Mouse (Mus musculus) mouse embryonic stem cell (cell line): ENCODE measurements around the gene Rdh7.
"Not testable (repeated sequence)": the region's sequence is repeated elsewhere in the genome, so short reads cannot be mapped to it uniquely, and the experiment has no call there.

Source experiments
- in situ Hi-C, 2 experiments: fragments of 300-500 bp; cut with MboI; formaldehyde crosslinking; loops; 1 replicate in 1 of 2; 3 replicates in 1 of 2; pipeline ENCODE4 v1.14.3; 2019 to 2020; ENCODE audit warnings: low sequenced_read_pairs in 2 of 2, low pct_unique_long_range_greater_than_20kb in 1 of 2, mixed read lengths in 1 of 2; ENCODE audit not compliant: unreplicated experiment in 1 of 2

Gene Rdh7

DNA sequence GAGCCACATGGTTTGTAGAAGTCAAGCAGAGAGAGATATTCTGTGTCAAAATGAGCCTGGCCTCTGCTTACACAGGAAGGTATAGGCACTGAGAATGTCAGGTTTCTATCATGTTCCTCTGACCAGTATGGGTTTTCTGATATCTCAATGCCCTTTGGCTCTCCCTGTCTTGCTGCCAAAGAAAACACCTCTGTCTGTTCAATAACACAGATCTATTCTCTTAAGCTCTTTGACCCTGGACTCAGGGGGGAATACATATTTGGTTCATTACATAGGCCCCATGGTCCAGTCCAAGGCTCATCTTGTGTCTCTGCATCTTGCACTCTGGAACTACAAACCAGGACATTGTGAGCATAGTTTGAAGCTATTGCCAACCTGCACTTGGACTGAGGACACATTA lies at the start of gene Rdh7:
Gene Rdh7, minus strand, starts transcription at position 213 of the 400 bp plus-strand sequence.
- in situ Hi-C loops = no loop called here

DNA sequence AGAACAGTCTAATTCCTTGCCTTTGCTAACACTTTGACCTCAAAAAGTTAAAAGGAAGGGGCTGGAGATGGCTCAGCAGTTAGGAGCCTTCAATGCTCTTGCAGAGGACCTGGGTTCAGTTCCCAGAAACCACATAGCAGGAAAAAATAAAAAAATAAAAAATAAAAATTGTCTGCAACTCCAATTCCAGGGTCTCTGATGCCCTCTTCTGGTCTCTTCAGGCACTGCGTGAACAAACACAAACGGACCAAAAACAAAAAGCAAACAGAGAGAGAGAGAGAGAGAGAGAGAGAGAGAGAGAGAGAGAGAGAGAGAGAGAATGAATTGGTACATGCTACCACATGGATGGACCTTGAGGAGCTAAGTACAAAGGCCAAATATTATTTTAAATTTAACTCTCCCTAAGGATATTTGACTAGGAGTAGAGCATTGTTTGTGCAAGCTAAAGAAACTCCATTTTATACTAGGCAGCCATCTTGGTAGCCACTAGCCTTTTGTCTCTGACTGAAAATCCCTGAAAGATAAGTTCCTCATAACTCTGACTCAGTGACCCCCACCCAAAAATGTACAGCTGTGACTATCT lies 48.9 kb upstream of the Rdh7 start:
- in situ Hi-C loops = loop anchor here in 1 of 2 experiments (5.0 to 10.0 kb wide), 2 partner anchors 195 to 293 kb away; partner anchors contain the start of gene Stat6

DNA sequence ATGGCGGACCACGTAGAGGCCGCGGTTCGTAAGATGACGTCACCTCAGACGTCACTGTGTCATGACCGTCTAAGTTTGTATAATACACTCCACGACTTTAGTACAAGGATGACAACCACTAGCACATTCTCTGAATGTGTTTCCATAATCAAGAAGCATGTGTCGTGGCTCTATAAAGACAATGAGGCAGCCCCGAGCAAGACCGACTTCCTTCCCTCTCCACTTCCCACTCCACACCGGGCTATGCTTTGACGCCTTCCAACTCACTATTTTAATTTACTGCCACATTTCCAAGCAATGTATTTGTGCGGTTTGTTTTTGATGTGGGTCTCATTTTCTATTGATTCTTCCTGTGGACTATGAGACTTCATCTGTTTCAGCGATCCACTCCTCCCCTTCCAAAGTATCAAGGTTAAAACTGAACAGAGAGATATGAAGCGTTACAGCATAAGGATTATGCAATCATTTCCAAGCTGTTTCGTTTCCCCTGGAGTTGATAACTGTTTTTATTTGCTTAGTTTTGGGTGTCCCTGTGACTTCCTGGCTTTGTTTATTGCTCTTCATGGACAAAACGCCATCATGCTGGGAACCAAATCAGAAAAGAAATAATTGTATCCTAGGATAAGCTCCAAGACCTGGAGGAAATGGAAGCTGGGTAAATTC lies 48.3 kb upstream of the Rdh7 start:
- in situ Hi-C loops = loop anchor here in 1 of 2 experiments (5.0 to 10.0 kb wide), 2 partner anchors 195 to 292 kb away; partner anchors contain the start of gene Stat6

DNA sequence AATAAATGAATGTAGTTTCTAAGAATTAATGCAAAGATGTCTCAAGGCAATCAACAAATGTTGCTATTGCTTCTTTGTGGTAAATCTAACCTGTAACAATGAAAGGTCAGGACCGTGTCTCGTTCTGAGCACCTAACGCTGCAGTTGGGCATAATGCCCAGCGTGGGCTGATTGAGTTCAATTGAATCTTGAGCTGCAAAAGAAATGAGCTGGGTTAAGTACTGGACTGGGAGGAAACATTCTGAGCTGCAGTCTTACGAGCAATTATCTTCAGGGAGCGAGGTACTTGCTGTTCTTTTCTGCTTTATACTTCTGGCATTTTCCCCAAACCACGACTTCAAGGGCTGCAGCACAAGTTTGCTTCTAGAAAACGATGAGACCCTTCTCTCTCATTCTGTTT lies 47.7 kb upstream of the Rdh7 start:
- in situ Hi-C loops = loop anchor here in 1 of 2 experiments (5.0 to 10.0 kb wide), 2 partner anchors 194 to 291 kb away; partner anchors contain the start of gene Stat6

DNA sequence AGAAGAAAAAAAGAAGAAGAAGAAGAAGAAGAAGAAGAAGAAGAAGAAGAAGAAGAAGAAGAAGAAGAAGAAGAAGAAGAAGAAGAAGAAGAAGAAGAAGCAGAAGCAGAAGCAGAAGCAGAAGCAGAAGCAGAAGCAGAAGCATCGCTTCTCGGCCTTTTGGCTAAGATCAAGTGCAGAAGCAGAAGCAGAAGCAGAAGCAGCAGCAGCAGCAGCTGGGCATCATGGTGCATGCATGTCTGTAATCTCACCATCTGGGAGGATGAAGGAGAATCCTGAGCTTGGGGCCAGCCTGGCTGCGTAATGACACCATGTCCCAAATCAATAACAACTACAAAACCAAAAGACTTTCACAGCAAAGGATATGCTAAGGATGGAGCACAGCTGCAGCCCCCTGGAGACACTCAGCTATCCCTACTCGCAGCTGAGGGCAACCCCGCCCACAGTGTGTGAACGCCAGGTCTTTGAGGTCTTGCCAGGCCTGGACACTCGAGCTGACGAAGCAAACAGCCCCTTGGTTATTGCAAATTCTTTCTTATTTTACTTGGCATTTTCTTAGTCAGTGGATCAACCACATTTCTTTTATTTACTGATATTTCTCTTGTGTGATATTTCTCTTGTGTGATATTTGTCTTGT lies 43.8 kb upstream of the Rdh7 start:
- in situ Hi-C loops = loop anchor here in 1 of 2 experiments (10.0 kb wide), 1 partner anchor 288 kb away; the partner anchor contains the start of gene Stat6

DNA sequence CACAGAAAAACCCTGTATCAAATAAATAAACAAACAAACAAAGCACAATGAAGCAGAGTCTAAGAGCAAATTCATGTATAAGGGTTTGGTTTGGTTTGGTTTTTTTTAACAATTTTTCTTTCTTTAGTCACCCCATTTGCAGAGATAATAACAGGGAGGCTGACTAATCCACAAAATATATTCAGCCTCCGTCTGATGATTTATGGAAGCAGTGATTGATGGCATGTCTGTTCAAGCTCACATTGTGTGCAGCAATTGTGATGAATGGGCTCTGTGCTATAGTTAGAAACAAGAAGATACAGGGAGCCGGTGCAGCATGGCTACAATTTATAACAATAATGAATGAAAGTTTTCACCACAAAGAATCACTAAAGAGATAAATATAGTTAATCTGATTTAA lies 39.1 kb upstream of the Rdh7 start:
- in situ Hi-C loops = no loop called here

DNA sequence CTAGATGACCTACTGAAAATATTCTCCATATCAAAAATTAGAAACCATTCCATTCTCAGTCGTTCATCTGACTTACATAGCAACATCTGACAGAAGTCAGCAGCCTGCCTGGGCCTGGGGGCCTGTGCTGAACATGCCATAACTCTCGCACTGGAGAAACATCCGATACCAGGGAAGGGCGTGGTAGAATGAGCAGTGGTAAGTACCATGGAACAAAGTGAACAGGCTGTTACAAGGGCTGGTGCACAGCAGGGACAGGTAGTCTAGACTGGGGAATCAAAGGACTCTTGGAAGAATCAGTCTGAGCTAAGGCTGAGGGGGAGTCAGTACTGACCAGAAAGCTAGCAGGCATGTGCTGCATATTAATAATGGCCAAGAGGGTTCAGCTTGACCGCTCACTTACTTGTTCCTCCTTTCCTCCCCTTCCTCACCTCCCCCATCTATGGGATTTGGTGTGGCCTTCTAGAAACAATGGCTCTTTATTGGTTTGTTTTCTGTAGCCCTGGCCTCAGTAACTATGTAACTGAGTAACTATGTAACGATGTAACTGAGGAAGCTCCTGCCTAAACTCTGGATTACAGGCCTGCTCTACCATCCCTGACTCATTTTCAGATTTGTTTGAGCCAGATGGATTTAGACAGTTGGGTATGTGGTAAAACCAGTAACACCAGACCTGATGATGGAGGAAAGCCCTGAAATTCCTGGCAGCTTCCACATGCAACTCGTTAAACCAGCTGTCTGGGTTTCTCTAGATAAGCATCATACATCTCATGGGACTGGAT lies 36.2 kb upstream of the Rdh7 start:
- in situ Hi-C loops = no loop called here

DNA sequence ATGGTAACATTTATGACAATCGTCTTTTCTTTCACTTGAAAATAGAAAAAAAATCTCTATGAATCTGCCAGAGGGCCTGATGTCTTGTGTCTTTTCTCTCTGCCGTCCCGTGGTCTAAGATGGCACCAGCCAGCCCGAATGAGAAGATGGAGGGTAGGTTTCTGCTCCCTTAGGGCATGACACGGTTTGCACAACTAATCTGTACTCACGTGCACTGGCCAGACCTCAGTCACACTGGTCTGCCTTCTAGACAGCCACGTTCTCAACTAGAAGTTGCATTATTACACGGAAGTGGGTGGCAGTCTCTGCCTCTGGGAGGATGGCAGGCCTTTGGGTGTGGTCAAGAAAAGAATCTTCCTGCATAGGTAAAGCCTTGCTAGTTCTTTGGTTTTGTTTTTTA lies 34.4 kb upstream of the Rdh7 start:
- in situ Hi-C loops = no loop called here

DNA sequence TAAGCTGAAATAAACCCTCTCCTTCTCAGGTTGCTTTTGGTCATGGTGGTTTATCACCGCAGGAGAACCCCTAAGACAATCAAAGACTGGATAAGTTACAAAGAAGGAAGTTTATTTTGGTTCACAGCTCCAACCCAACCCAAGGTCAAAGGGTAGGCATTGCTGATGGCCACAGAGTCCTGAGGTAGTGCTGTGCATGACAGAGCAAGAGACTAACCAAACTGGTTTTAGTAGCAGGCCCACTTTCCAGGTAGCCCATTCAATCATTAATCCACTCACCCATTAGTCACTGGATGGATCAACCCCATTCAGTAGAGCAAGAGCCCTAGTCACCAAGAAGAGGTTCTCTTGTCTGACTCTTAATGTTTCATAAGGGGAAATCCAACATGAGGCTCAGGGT lies 33.6 kb upstream of the Rdh7 start:
- in situ Hi-C loops = no loop called here

DNA sequence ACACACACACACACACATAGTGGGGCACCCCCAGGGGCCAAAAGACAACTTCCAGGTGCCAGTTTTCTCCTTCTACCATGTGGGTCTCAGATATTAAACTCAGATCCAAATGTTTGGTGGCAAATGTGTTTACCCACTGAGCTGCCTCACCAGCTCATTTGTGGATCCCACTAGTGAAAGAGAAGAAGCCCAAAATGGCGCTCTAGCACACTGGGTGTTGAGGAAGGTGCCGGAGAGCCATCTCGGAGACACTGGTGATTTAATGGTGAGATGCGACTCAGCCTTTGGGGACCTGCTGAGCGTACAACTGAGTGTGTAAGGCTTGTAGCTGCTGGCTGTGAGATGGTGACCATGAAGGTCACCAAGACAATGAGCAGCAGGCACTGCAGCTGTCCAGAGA lies 29.0 kb upstream of the Rdh7 start:
- in situ Hi-C loops = no loop called here

DNA sequence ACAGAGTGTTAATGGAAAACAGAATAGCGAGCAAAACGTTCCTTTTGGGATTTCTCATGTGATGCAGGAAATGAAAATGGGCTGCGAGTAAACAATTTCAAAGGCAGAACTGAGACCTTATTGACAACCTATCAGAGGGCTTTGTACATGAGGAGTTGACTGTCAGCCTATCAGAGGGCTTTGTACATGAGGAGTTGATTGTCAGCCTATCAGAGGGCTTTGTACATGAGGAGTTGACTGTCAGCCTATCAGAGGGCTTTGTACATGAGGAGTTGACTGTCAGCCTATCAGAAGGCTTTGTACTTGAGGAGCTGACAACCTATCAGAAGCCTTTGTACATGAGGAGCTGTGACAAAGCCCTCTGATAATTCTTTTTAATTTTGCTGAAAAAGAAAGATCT lies 28.6 kb upstream of the Rdh7 start:
- in situ Hi-C loops = not testable (repeated sequence)

DNA sequence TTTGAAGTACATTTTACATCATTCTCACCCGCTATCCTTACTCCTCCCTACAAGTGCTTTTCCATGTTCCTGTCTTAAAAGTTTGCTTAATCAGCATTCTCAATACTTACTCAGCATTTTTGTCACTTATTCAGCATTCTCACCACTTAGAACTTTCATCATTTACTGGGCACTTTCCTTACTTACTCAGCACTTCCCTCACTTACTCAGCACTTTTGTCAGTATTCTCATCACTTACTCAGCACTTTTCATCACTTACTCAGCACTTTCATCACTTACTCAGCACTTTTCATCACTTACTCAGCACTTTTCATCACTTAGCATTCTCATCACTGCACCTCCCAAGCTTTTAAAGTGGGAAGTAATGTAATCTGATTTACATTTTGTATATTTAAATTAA lies 27.0 kb upstream of the Rdh7 start:
- in situ Hi-C loops = no loop called here

DNA sequence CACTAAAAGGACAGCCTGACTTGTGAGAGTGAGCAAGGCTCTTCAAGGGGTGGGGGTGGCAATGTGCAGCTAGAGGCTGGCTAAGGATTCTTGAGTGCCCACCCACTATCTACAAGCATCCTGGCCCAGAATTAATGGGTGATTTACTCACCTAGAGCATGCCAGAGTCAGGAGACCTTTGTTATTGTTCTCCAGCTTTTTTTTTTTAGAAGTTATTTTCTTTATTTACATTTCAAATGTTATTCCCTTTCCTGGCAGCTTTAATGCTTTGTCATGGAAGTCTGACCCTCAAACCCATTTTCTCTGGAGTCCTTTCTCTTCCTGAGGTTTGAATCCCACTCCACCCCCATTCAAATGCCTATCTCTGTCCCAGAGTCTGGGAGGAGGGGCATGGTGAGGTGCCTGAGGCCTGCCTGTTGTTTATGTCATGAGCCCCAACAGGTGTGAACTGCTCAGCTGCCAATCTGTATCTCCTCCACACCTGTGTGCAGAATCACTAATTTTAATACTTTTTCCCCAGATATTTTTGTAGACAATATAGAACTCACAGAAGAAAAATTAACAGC lies 18.9 kb upstream of the Rdh7 start:
- in situ Hi-C loops = no loop called here

DNA sequence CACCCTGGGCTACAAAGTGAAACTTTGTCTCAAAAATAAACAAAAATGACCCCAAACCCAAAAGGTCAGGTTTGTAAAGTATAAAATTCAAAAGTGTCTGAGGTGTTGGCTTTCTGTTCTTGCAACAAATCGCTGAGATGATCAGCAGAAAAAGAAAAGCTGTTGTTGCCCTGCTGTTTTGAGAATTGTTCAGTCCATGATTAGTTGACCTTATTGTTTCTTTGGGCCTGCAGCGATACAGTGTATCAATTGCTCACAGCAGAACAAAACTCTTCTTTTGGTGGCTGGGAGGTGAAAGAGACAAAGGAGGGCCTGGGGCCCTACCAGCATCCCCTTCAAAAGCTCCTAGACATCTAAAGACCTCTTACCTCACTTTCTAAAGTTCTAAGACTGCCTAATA lies 17.5 kb upstream of the Rdh7 start:
- in situ Hi-C loops = no loop called here

DNA sequence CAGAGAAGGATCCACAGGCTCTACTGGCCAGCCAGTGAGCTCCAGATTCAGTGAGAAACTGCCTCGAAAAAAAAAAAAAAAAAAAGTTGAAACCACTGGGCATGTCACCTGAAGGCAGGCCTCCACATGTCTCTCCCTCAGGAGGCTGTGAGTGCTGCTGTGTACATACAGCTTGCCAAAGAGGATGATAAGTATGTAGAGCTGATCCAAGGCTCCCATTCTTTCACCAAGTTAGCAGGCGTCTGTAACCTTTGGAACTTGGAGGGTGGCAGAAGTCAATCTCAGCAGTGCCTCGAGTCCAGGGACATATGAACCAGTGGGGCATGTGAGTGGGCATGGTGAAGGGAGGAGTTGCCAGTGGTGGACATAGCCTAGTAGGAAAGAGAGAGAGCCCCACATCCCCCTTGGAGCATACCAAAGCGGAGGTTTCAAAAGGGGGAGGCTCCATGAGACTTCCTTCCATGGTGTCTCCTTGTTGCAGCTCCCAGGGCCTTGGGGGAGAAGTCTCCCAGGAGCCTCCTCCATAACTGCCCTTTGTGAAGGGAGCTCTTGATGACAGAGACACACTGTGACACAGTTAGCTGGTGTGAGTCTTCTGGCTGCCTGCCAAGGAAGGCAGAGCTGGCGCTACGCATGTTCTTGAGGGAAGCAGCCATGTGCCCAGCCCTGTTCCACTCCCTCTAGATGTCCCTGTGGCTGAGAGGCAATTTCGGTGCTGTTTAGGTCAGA lies 16.3 kb upstream of the Rdh7 start:
- in situ Hi-C loops = no loop called here

DNA sequence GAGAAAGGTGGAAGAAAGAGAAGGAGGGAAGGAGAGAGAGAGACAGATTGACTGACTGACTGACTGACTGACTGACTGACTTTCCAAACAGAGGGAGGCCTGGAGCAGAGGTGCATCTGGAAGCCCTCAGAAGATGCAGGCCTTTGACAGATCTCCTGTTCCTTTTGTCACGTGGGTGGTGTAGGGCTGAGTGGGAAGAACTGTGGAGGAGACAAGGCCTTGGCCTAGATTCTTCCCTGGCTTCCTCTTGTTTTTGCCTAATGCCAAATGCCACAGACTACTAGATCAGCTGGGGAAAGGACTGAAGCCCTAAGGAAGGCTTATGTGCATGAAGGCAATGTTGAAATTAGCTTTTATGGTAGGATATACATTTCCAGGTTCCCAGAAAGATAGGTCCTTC lies 14.5 kb upstream of the Rdh7 start:
- in situ Hi-C loops = no loop called here

DNA sequence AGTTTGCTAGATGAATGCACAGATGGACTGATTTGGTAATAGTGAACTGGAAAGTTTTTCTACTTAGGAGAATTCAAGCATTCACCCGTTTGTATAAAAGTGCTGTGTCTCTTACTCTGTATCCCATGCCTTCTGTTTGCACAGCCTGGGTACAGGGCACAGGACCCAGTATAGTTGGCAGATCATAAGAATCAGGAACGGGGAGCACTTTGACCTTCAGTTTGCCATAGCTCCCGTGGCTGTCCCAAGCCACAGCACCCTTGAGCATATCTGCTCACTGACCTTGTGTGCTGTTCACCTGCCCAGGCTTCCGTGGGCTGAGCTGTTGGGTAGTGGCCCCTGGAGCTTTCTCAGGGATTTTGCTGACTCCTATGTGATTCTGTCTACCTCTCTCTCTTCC lies 13.1 kb upstream of the Rdh7 start:
- in situ Hi-C loops = no loop called here

DNA sequence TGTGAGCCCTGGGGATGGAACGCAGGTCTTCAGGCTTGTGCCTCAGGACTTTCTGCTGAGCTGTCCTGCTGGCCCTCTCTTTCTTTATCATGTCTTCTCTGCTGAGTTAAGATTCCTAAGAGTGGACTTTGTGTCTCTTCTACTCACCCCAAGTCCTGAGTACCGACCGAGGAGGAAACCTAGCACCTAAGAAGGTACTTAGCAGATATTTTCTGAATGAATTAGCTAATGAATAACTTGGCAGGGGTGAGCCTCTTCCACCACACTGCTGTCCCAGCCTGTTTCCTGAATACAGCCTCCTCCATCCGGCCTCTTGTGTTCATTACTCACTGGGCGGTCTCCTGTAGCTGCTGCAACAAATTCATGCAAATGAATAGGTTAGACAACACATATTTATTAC lies 11.2 kb upstream of the Rdh7 start:
- in situ Hi-C loops = no loop called here
